Mouse (Mus musculus) MEL (cell line): ENCODE results near the gene 2010109A12Rik.

ENCODE experiments used
- CTCF ChIP-seq, 3 experiments: IDR thresholded peaks in 2 of 3; conservative IDR thresholded peaks in 1 of 3; 2 replicates each; pipeline ENCODE4 v1.5.1; 2011 to 2012; ENCODE audit warnings: low read length in 3 of 3, low read depth in 2 of 3, mild to moderate bottlenecking in 2 of 3, improper control_type of control experiment in 1 of 3, inconsistent platforms in 1 of 3, mixed read lengths in 1 of 3, moderate library complexity in 1 of 3; ENCODE audit not compliant: control insufficient read depth in 1 of 3, insufficient read depth in 1 of 3, poor library complexity in 1 of 3, severe bottlenecking in 1 of 3
- MAZ ChIP-seq: IDR thresholded peaks from 2 replicates; pipeline ENCODE4 v1.6.1; 2012; ENCODE audit warnings: low read depth, mild to moderate bottlenecking, inconsistent platforms, low read length, improper control_type of control experiment
- TAL1 ChIP-seq: IDR thresholded peaks from 2 replicates; pipeline ENCODE4 v1.6.1; 2012; ENCODE audit warnings: mild to moderate bottlenecking, inconsistent platforms, low read length, moderate library complexity, mixed read lengths

DNA sequence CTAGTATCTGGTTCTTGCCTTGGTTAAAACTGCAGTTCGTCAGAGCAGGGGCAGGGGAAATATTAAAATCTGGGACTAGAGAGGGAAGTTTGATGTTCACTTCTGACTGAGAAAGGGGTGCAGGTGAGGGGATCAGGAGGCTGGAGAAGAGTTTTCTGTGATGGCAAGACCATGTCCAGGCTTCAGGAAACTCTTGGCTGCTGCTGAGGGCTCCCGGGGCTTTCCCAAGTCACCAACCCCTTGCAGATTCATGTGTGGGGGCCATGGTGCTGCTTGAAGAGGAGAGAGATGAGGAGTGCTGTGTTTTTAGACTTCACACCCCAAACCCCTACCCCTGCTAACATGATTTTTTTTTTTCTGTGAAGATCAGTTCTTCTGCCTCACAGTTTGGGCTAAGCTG lies 28.3 kb downstream of the 2010109A12Rik start:
- TF ChIP-seq CTCF (IDR thresholded peaks at IDR 0.05 in 2 of 3, conservative IDR thresholded peaks at IDR 0.05 in 1 of 3; ENCODE audit: control insufficient read depth in 1 of 3, insufficient read depth in 1 of 3, low read depth in 2 of 3, low read length in 3 of 3, poor library complexity in 1 of 3, severe bottlenecking in 1 of 3) (no peak), MAZ (no peak), TAL1 (no peak)
